In the genomic region with DNA sequence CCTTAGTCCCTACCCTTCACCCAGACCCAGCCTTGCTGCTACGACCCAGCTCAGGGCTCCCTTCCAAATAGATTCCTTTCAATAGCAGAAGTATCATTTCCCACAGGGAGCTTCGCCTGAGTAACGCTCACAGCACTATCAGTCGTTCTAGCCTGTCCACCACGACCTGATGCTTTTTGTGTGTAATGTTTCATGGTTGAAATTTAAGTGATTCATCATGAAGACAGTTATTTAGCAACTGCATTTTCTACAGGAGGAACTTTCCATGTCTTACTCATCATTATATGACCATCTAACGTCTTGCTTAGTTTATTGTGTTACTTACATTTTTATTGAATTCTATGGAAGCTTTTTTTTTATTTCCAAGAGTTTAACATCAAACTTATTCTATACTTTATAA, we compare ENCODE assay signal across 17 mouse cellular contexts.
"Had no signal": no experiment of that assay in that cellular context is flagged by ENCODE, and none has a peak within 500 bp of the region (broad histone marks: within the 10 kb centered on the region; RNA-seq: fewer than 3 reads in every experiment).

No protein-coding gene starts in this region.

- H3K4me3 ChIP-seq: midbrain, embryonic 10.5 days; midbrain, embryonic 12.5 days; myocyte; neural tube, embryonic 13.5 days; neural tube, embryonic 15.5 days; stomach, embryonic 15.5 days had no signal

- H3K4me1 ChIP-seq: midbrain, embryonic 10.5 days; midbrain, embryonic 12.5 days; neural tube, embryonic 13.5 days; neural tube, embryonic 15.5 days; stomach, embryonic 15.5 days had no signal

- H3K27me3 ChIP-seq: midbrain, embryonic 12.5 days; neural tube, embryonic 13.5 days; neural tube, embryonic 15.5 days; stomach, embryonic 15.5 days had no signal

- H3K9me3 ChIP-seq: midbrain, embryonic 10.5 days; midbrain, embryonic 12.5 days; neural tube, embryonic 13.5 days; neural tube, embryonic 15.5 days; stomach, embryonic 15.5 days had no signal

- ATAC-seq: midbrain, embryonic 16.5 days had no signal

- DNase-seq: lung, adult 18-20 months; lung, embryonic 14.5 days; lung, postnatal 10 days; lung, postnatal 4 days; midbrain, embryonic 14.5 days; right cerebral cortex, postnatal 14 days; thymus, adult 2 months; thymus, postnatal 25 days; thymus, postnatal 4 days had no signal

- H3K36me3 ChIP-seq: midbrain, embryonic 10.5 days; midbrain, embryonic 12.5 days; neural tube, embryonic 13.5 days; neural tube, embryonic 15.5 days; stomach, embryonic 15.5 days had no signal

- H3K9ac ChIP-seq: lung, embryonic 14.5 days; midbrain, embryonic 12.5 days; neural tube, embryonic 13.5 days; neural tube, embryonic 15.5 days; stomach, embryonic 15.5 days had no signal

- H3K4me2 ChIP-seq: lung, embryonic 14.5 days; midbrain, embryonic 12.5 days; neural tube, embryonic 13.5 days; neural tube, embryonic 15.5 days; stomach, embryonic 15.5 days had no signal

- H3K27ac ChIP-seq: midbrain, embryonic 10.5 days; midbrain, embryonic 12.5 days; neural tube, embryonic 13.5 days; neural tube, embryonic 15.5 days; stomach, embryonic 15.5 days; stomach, postnatal 0 days had no signal
